In the genomic region with DNA sequence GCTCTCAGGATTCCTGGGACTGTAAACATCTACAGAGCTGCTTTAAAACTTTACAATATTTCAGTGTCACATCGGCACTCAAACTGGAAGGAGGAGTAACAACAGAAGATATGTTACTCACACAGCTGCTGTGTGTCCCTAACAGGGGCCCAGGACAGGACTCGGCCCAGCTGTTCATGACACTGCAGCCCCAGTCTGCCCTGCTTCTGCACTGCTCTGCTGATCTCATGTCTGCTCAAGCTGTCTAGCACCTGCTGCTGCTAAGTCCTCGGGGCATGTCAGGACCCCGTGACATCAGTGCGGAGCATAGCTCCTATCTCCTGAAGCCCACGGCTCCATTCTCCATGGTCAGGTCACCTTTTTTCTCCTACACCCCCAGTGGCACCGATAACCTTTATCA, we compare ENCODE assay signal across 25 mouse cellular contexts. TPM values are rescaled to one million over a fixed set of nuclear protein-coding genes. Genes with fewer than 3 reads are reported as not detected.
DNase-seq lines count a peak whose midpoint lies in the region; ATAC-seq and TF ChIP-seq lines count a peak whose summit lies in the region.
"Had no signal": no experiment of that assay in that cellular context is flagged by ENCODE, and none has a peak within 500 bp of the region (broad histone marks: within the 10 kb centered on the region; RNA-seq: fewer than 3 reads in every experiment).

No protein-coding gene starts in this region.

- DNase-seq in kidney, adult 11 months, result no peak
- DNase-seq in lung, embryonic 14.5 days, result no peak
- DNase-seq in lung, postnatal 14 days, result no peak
- no peak for DNase-seq in gastrocnemius, postnatal 14 days
- DNase-seq: adrenal gland, adult 2 months; cerebellum, adult 11-12 months; cerebellum, postnatal 14 days; forebrain, postnatal 0 days; gastrocnemius, postnatal 36 days; lung, adult 18-20 months; right cerebral cortex, postnatal 4 days had no signal

- no peak overlapping the region for H3K4me3 ChIP-seq in kidney, embryonic 14.5 days (ENCODE audit: low read length)
- no peak overlapping the region for H3K4me3 ChIP-seq in lung, embryonic 14.5 days (ENCODE audit: low read depth, low read length)
- H3K4me3 ChIP-seq in embryonic facial prominence, embryonic 15.5 days (replicated peaks), result no peak overlapping the region
- no peak overlapping the region for H3K4me3 ChIP-seq in myocyte
- H3K4me3 ChIP-seq: heart, embryonic 15.5 days; hindbrain, embryonic 10.5 days; midbrain, embryonic 10.5 days; stomach, embryonic 15.5 days had no signal

- H3K9me3 ChIP-seq in kidney, embryonic 14.5 days (ENCODE audit: control insufficient read depth, low read length), result no peaks in the 10 kb centered on the region
- no peaks in the 10 kb centered on the region for H3K9me3 ChIP-seq in lung, embryonic 14.5 days (ENCODE audit: low read depth, low read length)
- no peaks in the 10 kb centered on the region for H3K9me3 ChIP-seq in embryonic facial prominence, embryonic 15.5 days (replicated peaks)
- H3K9me3 ChIP-seq: G1E; heart, embryonic 15.5 days; hindbrain, embryonic 10.5 days; midbrain, embryonic 10.5 days; stomach, embryonic 15.5 days had no signal

- TF ChIP-seq POLR2A in myocyte (IDR thresholded peaks at IDR 0.05; ENCODE audit: insufficient read length, low read depth), result no peak

- H3K4me2 ChIP-seq in kidney, embryonic 14.5 days (replicated peaks; ENCODE audit: low read depth, low read length), result no peak overlapping the region
- H3K4me2 ChIP-seq in lung, embryonic 14.5 days, result no peak overlapping the region
- H3K4me2 ChIP-seq in embryonic facial prominence, embryonic 15.5 days (replicated peaks), result no peak overlapping the region
- no peak overlapping the region for H3K4me2 ChIP-seq in myocyte (ENCODE audit: low read depth)
- H3K4me2 ChIP-seq: heart, embryonic 15.5 days; stomach, embryonic 15.5 days had no signal

- H3K9ac ChIP-seq in kidney, embryonic 14.5 days (ENCODE audit: low read depth, low read length), result no peak overlapping the region
- H3K9ac ChIP-seq in lung, embryonic 14.5 days, result no peak overlapping the region
- no peak overlapping the region for H3K9ac ChIP-seq in embryonic facial prominence, embryonic 15.5 days
- H3K9ac ChIP-seq: forebrain, postnatal 0 days; heart, embryonic 15.5 days; stomach, embryonic 15.5 days had no signal

- TF ChIP-seq CTCF in lung, embryonic 14.5 days (IDR thresholded peaks at IDR 0.05; ENCODE audit: low read depth), result no peak

- WGBS in kidney, embryonic 14.5 days, result 84% methylated on average over 7 of the region's 7 CpGs
- WGBS in lung, embryonic 14.5 days, result 72% methylated on average over 7 of the region's 7 CpGs
- 78% methylated on average over 7 of the region's 7 CpGs for WGBS in embryonic facial prominence, embryonic 15.5 days

- H3K27ac ChIP-seq in kidney, embryonic 14.5 days (ENCODE audit: low read depth, low read length), result no peak overlapping the region
- no peak overlapping the region for H3K27ac ChIP-seq in lung, embryonic 14.5 days (ENCODE audit: low read depth)
- no peak overlapping the region for H3K27ac ChIP-seq in embryonic facial prominence, embryonic 15.5 days (replicated peaks)
- H3K27ac ChIP-seq: heart, embryonic 15.5 days; hindbrain, embryonic 10.5 days; hindbrain, postnatal 0 days; kidney, postnatal 0 days; midbrain, embryonic 10.5 days; stomach, embryonic 15.5 days had no signal

- intact Hi-C loops in gastrocnemius, postnatal 14 days (cut with DNase I; ENCODE audit: low total_unique reads), result no loop called here

- H3K27me3 ChIP-seq in kidney, embryonic 14.5 days (ENCODE audit: control insufficient read depth, insufficient read depth, low read length), result no peaks in the 10 kb centered on the region
- H3K27me3 ChIP-seq in lung, embryonic 14.5 days (ENCODE audit: insufficient read depth, low read length), result no peaks in the 10 kb centered on the region
- H3K27me3 ChIP-seq in embryonic facial prominence, embryonic 15.5 days, result no peaks in the 10 kb centered on the region
- no peaks in the 10 kb centered on the region for H3K27me3 ChIP-seq in myocyte (ENCODE audit: control insufficient read depth, insufficient read depth, insufficient read length)
- H3K27me3 ChIP-seq: CH12.LX; heart, embryonic 15.5 days; Patski; stomach, embryonic 15.5 days had no signal

- H3K4me1 ChIP-seq in kidney, embryonic 14.5 days (ENCODE audit: control insufficient read depth, insufficient read depth, low read length), result no peaks in the 10 kb centered on the region
- no peaks in the 10 kb centered on the region for H3K4me1 ChIP-seq in lung, embryonic 14.5 days (ENCODE audit: insufficient read depth)
- H3K4me1 ChIP-seq in embryonic facial prominence, embryonic 15.5 days, result no peaks in the 10 kb centered on the region
- H3K4me1 ChIP-seq: heart, embryonic 15.5 days; hindbrain, embryonic 10.5 days; midbrain, embryonic 10.5 days; stomach, embryonic 15.5 days had no signal

- peaks cover 90% of the 10 kb centered on the region for H3K36me3 ChIP-seq in kidney, embryonic 14.5 days (ENCODE audit: control insufficient read depth, insufficient read depth, low read length)
- peaks cover 87% of the 10 kb centered on the region for H3K36me3 ChIP-seq in lung, embryonic 14.5 days (ENCODE audit: insufficient read depth)
- H3K36me3 ChIP-seq in embryonic facial prominence, embryonic 15.5 days, result peaks cover 87% of the 10 kb centered on the region
- H3K36me3 ChIP-seq in myocyte (ENCODE audit: control insufficient read depth, insufficient read depth), result peaks cover 14% of the 10 kb centered on the region

- no peak overlapping the region for H3ac ChIP-seq in myocyte (ENCODE audit: control insufficient read depth, insufficient read length)

- H3K79me2 ChIP-seq in myocyte (ENCODE audit: control insufficient read depth, insufficient read depth), result no peaks in the 10 kb centered on the region

- 0 out of 2 replicates have a peak, but pooled peaks have one; percentile 58 for ATAC-seq in kidney, embryonic 14.5 days (ENCODE audit: low FRiP score, low TSS enrichment)
- ATAC-seq in lung, embryonic 14.5 days (ENCODE audit: insufficient read depth), result peak; percentile 56; the same call in 1 of the 2 replicates
- peak; percentile 64 for ATAC-seq in embryonic facial prominence, embryonic 15.5 days (ENCODE audit: insufficient number of reproducible peaks, low FRiP score, low TSS enrichment, low read depth)
- ATAC-seq: forebrain, postnatal 0 days; hindbrain, postnatal 0 days; intestine, embryonic 16.5 days; midbrain, embryonic 16.5 days; Patski had no signal

TF ChIP-seq in myocyte, 11 proteins besides CTCF, POLR2A, EP300 and RAD21:
- TF ChIP-seq MYOD1 (IDR thresholded peaks at IDR 0.05; ENCODE audit: control insufficient read depth in 1 of 3, insufficient read length in 2 of 3, low read depth in 2 of 3) (peak in 2 of 3 experiments; percentile 50 to 60), SRF (IDR thresholded peaks at IDR 0.05; ENCODE audit: control insufficient read depth, insufficient read length, low read depth) (no peak), MYOG (IDR thresholded peaks at IDR 0.05; ENCODE audit: control insufficient read depth in 1 of 3, insufficient read depth in 1 of 3, insufficient read length in 2 of 3, low read depth in 2 of 3) (peak in 2 of 3 experiments; percentile 25 to 63)

RNA-seq across cellular contexts. Expression of a gene that starts 35.1 kb away (rescaled TPM):
- polyA plus RNA-seq in kidney, embryonic 14.5 days (2014; fragmentation: Nextera tagmentation; extraction: Ambion mirVana), result 0.18 and 0.46 TPM in 2 replicates
- polyA plus RNA-seq in lung, embryonic 14.5 days (2014; fragmentation: Nextera tagmentation; extraction: Ambion mirVana), result 0.43 and 0.45 TPM in 2 replicates
- polyA plus RNA-seq in embryonic facial prominence, embryonic 15.5 days (2015; fragmentation: Nextera tagmentation; extraction: Ambion mirVana), result 0.64 and 0.85 TPM in 2 replicates
- 2.3 TPM for polyA plus RNA-seq in myocyte (2012; fragmentation: generic; extraction: Trizol)
- under 1 TPM in 1 of 2 experiments, not detected in 1; 0.39 TPM for total RNA-seq in gastrocnemius, postnatal 14 days (2021)
- total RNA-seq: G1E had no signal
